Mouse (Mus musculus) E14TG2a.4 (cell line): ENCODE data around the gene B3gntl1.

Experiments
- CTCF ChIP-seq: conservative IDR thresholded peaks from 2 replicates; pipeline ENCODE4 v1.5.1; 2014; ENCODE audit warnings: low read length
- NANOG ChIP-seq: IDR thresholded peaks from 2 replicates; pipeline ENCODE4 v1.6.1; 2014; ENCODE audit warnings: borderline replicate concordance, low read length, mixed read lengths

DNA sequence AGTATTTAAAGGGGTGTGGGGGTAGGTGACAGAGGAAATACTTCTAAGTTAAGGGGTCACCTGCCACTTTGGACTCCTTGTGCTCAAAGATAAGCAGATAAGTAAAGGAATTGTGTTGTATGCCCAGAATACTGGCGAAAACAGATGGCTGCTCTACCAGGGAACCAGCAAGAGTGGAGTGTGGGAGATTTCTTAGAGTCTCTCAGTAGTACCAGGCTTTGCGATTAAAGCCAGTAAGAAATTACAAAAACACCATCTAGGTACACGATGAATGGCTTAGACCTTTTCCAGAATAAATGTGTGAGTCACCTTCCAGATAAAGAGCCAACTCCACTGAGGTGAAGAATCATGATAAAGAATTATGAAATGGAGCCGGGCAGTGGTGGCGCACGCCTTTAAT lies 27.6 kb downstream of the B3gntl1 start:
- no peak for TF ChIP-seq CTCF
- no peak for TF ChIP-seq NANOG
